Mouse (Mus musculus) small intestine, adult 2 months (tissue): ENCODE results near the gene Rad51c. TPM values are rescaled to one million over a fixed set of nuclear protein-coding genes. Genes with fewer than 3 reads are reported as not detected.
"Not testable (repeated sequence)": the region's sequence is repeated elsewhere in the genome, so short reads cannot be mapped to it uniquely, and the experiment has no call there.

Experiments
- H3K27ac ChIP-seq: fragments of 200-500 bp; 2 replicates; pipeline ENCODE4 v1.5.1; 2012; ENCODE audit warnings: low read depth, low read length, control low read depth, inconsistent platforms; ENCODE audit not compliant: insufficient read depth
- H3K27me3 ChIP-seq: fragments of 200-500 bp; 2 replicates; pipeline ENCODE4 v1.6.1; 2012; ENCODE audit warnings: mild to moderate bottlenecking, moderate library complexity, low read length, inconsistent platforms; ENCODE audit not compliant: control insufficient read depth, insufficient read depth
- H3K36me3 ChIP-seq: fragments of 200-500 bp; 2 replicates; pipeline ENCODE4 v1.6.1; 2012; ENCODE audit warnings: mild to moderate bottlenecking, low read length, control low read depth, inconsistent platforms; ENCODE audit not compliant: control insufficient read depth, insufficient read depth
- H3K4me1 ChIP-seq: fragments of 200-500 bp; 2 replicates; pipeline ENCODE4 v1.6.1; 2012; ENCODE audit warnings: low read length, inconsistent platforms, mixed read lengths; ENCODE audit not compliant: control insufficient read depth, insufficient read depth, insufficient read length
- H3K4me3 ChIP-seq: fragments of 200-500 bp; 2 replicates; pipeline ENCODE4 v1.5.1; 2012; ENCODE audit warnings: low read depth, mild to moderate bottlenecking, control low read depth, inconsistent platforms, low read length, moderate library complexity
- CTCF ChIP-seq: fragments of 200-500 bp; IDR thresholded peaks from 2 replicates; pipeline ENCODE4 v1.5.1; 2012; ENCODE audit warnings: low read depth, mild to moderate bottlenecking, control low read depth, inconsistent platforms, low read length, moderate library complexity, mixed read lengths; ENCODE audit not compliant: insufficient replicate concordance, insufficient read length; ENCODE audit errors: extremely low read depth
- POLR2A ChIP-seq: fragments of 200-500 bp; IDR thresholded peaks from 2 replicates; pipeline ENCODE4 v1.6.1; 2012; ENCODE audit warnings: low read depth, mild to moderate bottlenecking, control low read depth, inconsistent platforms, low read length, moderate library complexity
- WGBS: fragments of 180-500 bp; shearing (Covaris S2); methylation state at CpG from one replicate; pipeline ENCODE4 v1.1.7; 2018; 5-methylcytosine and 5-hydroxymethylcytosine counted together
- polyA plus RNA-seq: library from polyadenylated mRNA; depleted of rRNA; stranded (reverse); fragments of >200 nt; gene quantifications from 2 replicates; pipeline ENCODE4 v1.2.3, GENCODE M21; 2012

Gene Rad51c
- polyA plus RNA-seq, 1 experiment = 0.37 TPM

- H3K4me3 ChIP-seq = no peak overlapping the region
- no peaks in the 10 kb centered on the region for H3K27me3 ChIP-seq
- WGBS = under 1% methylated on average over 26 of the region's 26 CpGs
- TF ChIP-seq CTCF (no peak), POLR2A (peak; percentile 97)
- H3K36me3 ChIP-seq = no peaks in the 10 kb centered on the region
- no peaks in the 10 kb centered on the region for H3K4me1 ChIP-seq
- peak overlapping the region; percentile 24; the same call in 1 of the 2 replicates for H3K27ac ChIP-seq
Measured at GRCm38 (mm10) chr11:87422511-87423340, 18.0 kb upstream of the Rad51c start.

DNA sequence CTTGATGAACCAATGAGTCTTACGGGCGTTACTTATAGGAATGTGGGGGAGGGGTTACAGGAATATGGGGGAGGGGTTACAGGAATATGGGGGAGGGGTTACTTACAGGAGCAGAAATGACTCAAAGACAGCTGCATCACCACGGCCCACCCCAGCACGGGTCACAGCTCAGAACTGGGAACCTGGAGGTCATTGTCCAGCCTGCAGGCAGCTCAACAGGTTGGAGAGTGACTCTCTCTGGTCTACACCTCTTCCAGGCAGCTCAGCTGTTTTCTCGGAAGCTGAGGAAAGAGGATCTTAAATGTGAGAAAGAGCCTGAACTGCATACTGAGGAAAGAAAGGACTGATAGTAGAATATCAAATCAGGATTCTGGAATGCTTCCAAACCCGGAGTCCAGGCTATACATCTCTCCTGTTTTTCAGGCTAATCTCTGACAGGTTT, 17.0 kb upstream of the Rad51c start:
- no peaks in the 10 kb centered on the region for H3K36me3 ChIP-seq
- no peaks in the 10 kb centered on the region for H3K4me1 ChIP-seq
- TF ChIP-seq CTCF (no peak), POLR2A (no peak)
- H3K27me3 ChIP-seq = no peaks in the 10 kb centered on the region
- WGBS = 4% methylated on average over 6 of the region's 6 CpGs
- H3K27ac ChIP-seq = no peak overlapping the region
- H3K4me3 ChIP-seq = no peak overlapping the region

DNA sequence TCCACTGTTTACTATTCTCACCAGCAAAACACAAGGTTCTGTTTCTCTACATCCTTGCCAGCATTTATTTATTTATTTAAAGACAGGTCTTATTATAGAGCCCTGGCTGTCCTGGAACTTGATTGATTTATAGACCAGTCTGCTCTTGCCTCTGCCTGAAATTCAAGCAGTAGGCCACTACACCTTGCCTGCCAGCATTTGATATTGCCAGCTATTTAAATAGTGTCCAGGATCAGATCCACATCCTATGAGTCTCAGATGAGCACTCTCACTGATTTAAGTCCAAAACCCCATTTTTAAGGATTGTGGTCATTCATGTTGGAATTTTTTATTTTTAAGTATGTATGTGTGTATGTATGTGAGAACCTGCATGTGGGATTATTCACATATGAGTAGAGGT, 16.1 kb upstream of the Rad51c start:
- no peaks in the 10 kb centered on the region for H3K36me3 ChIP-seq
- H3K4me1 ChIP-seq = no peaks in the 10 kb centered on the region
- H3K4me3 ChIP-seq = no peak overlapping the region
- H3K27ac ChIP-seq = no peak overlapping the region
- TF ChIP-seq CTCF = no peak
- H3K27me3 ChIP-seq = no peaks in the 10 kb centered on the region

DNA sequence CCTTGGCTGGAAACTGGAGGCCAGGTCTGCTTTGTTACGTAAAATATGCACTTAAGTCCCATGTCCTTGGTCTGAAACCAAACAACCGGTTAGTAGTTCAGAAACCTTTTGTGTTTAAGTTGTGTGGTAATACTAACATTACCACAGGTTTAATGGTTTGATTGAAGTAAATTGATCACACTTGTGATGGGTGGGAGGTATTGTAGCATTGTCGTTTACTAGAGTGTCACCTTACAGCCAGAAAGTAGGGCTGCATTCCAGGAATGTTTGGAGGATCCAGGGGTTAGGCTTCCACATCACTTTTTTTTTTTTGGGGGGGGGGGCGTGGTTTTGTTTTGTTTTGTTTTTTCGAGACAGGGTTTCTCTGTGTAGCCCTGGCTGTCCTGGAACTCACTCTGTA, 11.4 kb upstream of the Rad51c start:
- Histone ChIP-seq H3K36me3 (no peaks in the 10 kb centered on the region), H3K4me1 (no peaks in the 10 kb centered on the region), H3K4me3 (no peak overlapping the region), H3K27ac (no peak overlapping the region), H3K27me3 (no peaks in the 10 kb centered on the region)
- TF ChIP-seq POLR2A (no peak), CTCF (no peak)
- 57% methylated on average over 5 of the region's 5 CpGs for WGBS

- not testable (repeated sequence) for H3K27me3 ChIP-seq, H3K27ac ChIP-seq, H3K36me3 ChIP-seq, H3K4me1 ChIP-seq, H3K4me3 ChIP-seq
- 64% methylated on average over 3 of the region's 3 CpGs for WGBS
Measured at GRCm38 (mm10) chr11:87413412-87413811, 8.7 kb upstream of the Rad51c start.

DNA sequence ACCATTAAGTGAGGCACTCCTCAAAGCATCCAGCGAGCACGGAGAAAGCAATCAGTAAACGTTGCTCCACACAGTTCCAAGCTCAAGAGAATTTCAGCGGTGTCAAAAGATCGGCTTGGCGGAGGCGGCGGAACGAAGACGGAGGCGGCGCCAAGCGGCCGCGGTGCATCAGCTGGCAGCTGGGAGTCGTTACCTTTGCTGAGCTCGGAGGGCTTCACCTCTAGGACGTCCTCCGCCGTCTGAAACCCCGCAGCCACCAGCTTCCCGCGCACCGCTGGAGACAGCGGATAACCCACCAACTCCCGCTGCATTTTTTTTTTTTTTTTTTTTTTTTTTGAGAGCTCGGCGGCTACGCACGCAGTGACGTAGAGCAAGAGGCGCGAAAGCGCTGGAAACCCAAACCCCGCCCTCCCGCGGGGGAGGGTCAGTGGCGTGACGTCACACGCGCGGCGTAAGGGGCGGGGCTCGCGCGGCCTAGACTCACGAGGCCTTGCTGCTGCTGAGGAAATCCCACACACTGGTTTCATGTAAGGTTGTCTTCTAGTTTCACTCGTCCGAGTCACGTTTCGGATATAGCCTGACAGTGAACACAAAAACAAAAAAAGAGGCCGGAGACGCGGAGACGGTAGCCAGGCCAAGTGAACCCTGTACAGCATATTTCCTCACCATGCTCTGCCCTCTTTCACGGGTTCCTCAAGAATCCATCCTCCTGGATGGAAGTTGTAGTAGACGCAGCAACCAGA, 472 bp downstream of the Rad51c start:
- 2% methylated on average over 57 of the region's 58 CpGs for whole genome bisulfite sequencing
- Histone ChIP-seq H3K27me3 (no peaks in the 10 kb centered on the region), H3K36me3 (no peaks in the 10 kb centered on the region), H3K4me3 (peak overlapping the region; percentile 70), H3K27ac (peak overlapping the region; percentile 64), H3K4me1 (peaks cover 4% of the 10 kb centered on the region; the same call in 1 of the 2 replicates)
- peak; percentile 23; the same call in 1 of the 2 replicates for TF ChIP-seq CTCF
- no peak; the same call in none of the 2 replicates for TF ChIP-seq POLR2A

GRCm38 (mm10) chr11:87398402-87398801, 6.4 kb downstream of the Rad51c start:
- Histone ChIP-seq H3K27me3 (no peaks in the 10 kb centered on the region), H3K36me3 (no peaks in the 10 kb centered on the region), H3K4me3 (no peak overlapping the region), H3K27ac (no peak overlapping the region), H3K4me1 (no peaks in the 10 kb centered on the region)
- WGBS = 98% methylated on average over 2 of the region's 2 CpGs
- TF ChIP-seq POLR2A = no peak
